Mouse (Mus musculus) liver, postnatal 0 days (tissue): ENCODE measurements around the gene Tgm5.

Experiments used
- CTCF ChIP-seq: sonication (generic); IDR thresholded peaks from 2 replicates; pipeline ENCODE4 v1.5.1; 2016; ENCODE audit warnings: antibody characterized with exemption, low read depth
- EP300 ChIP-seq: IDR thresholded peaks from 2 replicates; pipeline ENCODE4 v1.6.1; 2016; ENCODE audit warnings: antibody characterized with exemption, low read depth, mild to moderate bottlenecking

- TF ChIP-seq CTCF = no peak
- no peak for TF ChIP-seq EP300
Observed at GRCm38 (mm10) chr2:121082626-121083025, 3.0 kb downstream of the Tgm5 start.
